Mouse (Mus musculus): ENCODE measurements around the gene Fam214a.
"Not testable (repeated sequence)": the region's sequence is repeated elsewhere in the genome, so short reads cannot be mapped to it uniquely, and the experiment has no call there.

Gene Fam214a

DNA sequence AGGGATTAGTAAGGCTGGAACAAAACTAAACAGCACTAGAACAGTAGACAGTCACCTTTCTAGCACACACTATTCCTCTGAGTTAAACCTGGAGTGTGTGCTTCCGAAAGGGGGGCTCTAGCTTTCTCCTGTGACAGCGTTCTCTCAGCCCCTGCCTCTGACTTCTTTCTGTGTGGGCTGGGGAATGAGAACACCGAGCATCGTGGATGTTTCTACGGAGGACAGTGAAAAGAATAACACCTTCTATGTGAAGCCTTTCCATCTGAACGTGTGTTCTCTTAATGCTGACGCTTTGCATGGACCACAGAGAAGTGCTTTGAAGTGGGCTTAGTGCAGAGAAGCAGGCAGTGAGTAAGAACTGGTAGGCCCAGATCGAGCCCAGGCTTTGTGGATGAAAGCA is 29.5 kb downstream of the Fam214a start:
- DNase-seq, result no peak

GRCm38 (mm10) chr9:74982722-74983121 is 30.0 kb downstream of the Fam214a start:
- not testable (repeated sequence) for DNase-seq

DNA sequence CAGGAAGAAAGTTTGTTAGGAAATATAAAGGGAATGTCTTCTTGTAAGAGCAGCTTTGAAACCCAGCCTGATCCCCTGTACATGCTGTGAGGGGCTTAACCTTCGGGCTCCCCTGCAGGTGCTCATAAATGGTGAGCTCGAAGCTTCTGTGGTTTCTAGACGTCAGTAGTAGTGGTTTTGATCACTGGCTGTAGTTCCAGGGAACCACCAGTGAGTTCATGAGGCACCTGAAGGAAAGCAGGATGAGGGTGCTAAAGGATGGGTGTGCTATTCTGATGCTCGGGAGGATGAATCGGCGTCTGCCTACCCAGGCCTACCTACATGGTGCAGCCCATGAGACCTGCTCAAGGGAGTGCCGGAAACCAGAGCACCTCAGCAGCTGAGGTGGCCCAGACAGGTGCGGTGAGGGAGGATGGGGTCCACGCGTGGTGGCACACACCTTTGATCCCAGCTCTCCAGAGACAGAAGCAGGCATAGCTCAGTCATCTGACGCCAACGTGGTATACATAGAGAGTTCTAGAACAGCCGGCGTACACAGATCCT is 32.6 kb downstream of the Fam214a start:
- no peak for DNase-seq

- no peak for DNase-seq
Observed at GRCm38 (mm10) chr9:74985770-74986169, 33.1 kb downstream of the Fam214a start.

DNA sequence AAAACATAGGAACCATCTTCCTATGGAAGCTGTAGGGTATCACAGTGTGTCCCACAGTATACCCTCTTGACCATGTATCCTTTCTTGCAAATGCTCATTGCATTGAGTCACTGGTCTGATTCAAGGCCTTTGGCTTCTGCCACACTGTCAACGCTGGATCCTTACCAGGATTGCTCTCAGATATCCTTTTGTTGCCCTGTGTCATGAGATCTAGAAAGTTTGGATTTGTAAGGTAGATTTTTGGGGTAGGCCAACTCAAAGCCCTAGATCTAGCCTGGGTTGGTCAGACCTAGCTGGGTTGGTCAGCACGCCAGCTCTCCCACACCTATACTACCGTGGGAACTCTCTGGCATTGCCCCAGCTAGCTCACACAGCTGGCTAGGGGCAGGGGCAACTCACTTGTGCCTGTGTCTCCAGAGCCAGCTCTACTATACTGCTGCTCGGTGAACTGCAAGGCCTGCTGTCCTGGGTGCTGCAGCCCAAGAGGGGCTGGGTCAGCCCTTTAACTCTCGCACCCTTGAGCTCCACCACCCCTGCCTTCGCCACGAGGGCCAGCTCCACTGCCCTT is 36.3 kb downstream of the Fam214a start:
- no peak for DNase-seq

GRCm38 (mm10) chr9:74989990-74990389 is 37.3 kb downstream of the Fam214a start:
- no peak for DNase-seq

DNA sequence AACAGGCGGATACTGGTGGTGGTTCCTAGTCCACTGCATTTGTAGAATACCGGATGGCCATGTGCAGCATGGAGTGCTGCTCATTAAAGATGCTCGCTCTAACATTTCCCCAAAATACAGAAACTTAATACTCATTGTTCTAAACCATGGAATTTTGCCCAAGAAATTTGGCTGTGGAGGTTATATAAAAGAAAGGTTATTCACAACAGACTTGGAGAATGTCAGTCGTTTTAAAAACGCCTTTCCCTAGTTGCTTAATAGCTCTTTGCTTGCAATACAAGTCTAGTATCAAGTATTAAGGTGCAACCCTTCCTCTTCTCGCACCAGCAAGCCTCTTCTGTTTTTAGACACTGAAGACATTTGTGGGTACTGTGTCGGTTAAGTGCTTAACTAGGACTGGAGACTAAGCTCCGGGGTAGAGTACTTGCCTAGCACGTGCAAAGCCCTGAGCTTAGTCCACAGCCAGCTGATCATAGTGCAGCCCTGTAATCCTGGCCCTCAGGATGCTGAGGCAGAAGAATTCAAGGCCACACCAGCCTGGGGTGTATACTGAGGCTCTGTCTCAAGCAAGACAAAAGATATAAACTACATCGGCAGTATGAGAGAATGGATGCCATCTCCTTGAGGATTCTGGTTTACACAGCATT is 42.0 kb downstream of the Fam214a start:
- DNase-seq, result no peak

GRCm38 (mm10) chr9:74996349-74996748 is 43.7 kb downstream of the Fam214a start:
- no peak for DNase-seq

DNA sequence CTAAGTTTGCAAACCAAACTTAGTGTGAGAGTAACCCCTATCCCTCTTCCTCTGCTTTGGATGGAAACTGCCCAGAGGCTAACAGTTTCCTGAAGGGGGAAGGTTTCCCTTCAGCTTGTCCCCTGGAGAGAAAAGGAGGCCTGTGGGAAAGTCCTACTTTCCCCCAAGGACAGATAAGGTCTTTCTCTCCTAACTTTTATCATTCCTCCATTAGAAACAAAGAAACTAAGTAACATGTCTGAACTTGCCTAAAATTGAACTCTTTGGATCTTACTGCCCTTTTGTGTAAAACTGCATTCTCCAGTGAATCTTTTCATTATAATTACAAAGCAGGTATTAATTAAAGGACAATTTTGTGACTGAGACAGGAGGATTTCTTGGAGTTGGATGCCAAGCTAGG is 45.3 kb downstream of the Fam214a start:
- DNase-seq, result no peak

DNA sequence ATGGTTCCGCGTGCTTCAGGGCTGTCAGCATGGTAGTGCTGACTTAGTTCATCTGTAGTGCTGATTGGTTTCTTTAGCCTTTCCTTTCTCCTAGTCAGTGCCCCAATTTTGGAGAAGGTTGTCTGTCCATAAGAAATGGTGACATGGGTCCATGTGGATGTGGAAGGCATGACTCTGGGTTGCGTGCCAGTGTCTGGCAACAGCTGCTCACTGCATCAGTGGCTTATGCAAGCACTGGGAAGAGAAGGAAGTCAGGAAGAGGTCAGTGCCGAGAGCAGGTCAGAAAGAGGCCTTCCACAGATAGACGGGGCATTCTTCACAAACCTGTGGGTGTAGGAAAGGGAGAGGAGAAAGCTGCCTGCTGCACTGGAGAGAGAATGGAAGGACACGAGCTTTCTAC is 48.3 kb downstream of the Fam214a start:
- peak; percentile 19 for DNase-seq

DNA sequence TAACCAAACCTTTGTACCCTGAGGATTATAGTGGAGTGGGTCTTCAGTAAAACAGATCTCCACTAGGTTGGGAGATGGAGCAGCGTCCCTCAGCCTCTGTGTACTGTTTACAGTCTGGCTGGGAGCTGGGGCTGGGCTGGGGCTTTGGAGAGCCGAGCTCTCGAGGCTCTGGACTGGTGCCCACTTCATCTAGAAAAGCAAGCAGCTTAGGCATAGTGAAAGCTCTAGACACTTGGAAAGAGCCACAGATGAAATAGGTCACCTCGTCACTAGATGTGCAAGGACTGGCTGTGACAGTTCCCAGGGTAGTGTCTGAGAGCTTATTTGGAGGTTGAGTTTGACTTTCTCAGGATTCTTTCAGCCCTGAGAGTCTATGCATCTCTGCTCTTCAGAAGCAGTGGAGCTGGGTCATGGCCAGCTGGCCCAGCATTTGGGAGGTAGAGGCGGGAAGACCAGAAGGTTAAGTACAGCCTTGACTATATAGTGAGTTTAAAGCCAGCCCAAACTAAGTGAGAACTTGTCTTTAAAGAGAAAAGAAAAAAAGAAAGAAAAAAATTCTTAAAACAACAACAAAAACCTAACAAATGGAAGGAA is 49.0 kb downstream of the Fam214a start:
- peak; percentile 84 for DNase-seq

DNA sequence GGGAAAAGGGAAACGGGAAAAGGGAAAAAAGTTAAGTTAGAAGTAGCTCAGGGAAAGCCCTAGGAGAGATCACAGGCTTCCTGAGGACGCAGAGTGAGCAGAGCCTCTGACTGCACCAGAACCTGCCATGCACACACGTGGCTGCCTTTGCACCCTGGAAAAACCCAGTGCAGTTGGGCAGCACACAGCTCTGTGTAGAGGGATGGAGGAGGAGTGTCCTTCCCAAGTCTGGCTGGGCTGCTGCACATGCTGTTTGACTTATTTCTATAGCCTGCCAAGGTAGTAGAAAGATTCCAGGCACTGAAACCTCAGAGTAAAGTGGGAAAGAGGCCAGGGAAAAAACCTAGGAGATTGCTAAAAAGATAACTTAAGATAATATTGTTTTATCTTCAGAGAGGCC is 49.6 kb downstream of the Fam214a start:
- DNase-seq, result no peak

GRCm38 (mm10) chr9:75004203-75004602 is 51.5 kb downstream of the Fam214a start:
- DNase-seq, result no peak

DNA sequence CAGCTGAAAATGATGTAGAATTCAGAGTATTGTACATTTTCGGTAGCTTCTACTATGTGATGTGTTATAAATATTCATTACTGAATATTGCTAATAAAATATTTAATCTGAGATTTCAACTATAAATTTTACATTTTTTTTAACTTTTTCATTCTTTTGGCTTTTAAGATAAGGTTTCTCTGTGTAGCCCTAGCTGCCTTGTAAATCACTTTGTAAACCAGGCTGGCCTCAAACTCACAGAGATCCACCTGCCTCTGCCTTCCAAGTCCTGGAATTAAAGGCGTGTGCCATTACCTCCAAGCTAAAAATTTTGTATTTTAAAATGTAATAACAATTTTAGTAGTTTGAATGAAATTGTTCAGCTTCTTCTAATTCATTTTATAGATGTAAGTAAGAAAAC is 63.9 kb downstream of the Fam214a start:
- DNase-seq, result no peak

DNA sequence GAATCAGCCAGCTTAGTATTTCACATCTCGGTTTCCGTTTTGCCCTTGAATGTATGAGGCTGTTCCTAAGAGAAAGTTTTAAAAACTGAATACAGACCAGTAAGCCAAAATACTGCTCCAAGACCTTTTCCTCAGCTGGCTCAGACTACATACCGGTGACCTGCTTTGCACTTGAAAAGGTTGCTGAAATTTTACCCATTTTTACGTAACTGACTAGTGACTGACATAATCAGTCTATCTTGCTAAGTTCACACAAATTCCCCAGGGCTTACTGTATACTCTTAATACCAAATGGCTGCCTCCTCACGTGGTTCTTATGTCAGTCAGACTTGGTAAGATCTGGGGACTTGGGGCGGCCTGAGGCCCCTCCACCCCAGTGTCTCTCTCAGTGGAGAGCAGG is 66.5 kb downstream of the Fam214a start:
- no peak for DNase-seq

GRCm38 (mm10) chr9:75019592-75019991 is 66.9 kb downstream of the Fam214a start:
- no peak for DNase-seq

DNA sequence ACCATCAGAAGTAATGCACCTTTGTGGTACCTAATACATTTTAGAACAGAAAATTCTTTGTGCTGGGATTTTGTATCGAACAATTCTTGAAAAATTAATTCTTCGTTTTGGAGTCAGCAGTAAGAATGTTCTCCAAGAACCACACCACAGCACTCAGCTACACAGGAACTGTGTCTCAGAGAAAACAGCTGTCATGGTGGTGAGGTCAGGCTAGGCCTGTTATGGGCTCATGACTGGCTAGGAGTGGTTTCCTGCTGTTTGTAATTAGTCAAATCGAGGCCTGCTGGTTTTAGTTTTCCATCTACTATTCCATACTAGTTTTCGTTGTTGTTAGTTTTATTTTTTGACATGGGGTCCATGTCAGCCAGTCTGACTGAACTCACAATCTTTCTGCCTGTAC is 67.9 kb downstream of the Fam214a start:
- DNase-seq, result no peak

GRCm38 (mm10) chr9:75022546-75022945 is 69.9 kb downstream of the Fam214a start:
- DNase-seq, result no peak

- DNase-seq, result no peak
Observed at GRCm38 (mm10) chr9:75023150-75023894, 70.6 kb downstream of the Fam214a start.

GRCm38 (mm10) chr9:75024089-75024488 is 71.4 kb downstream of the Fam214a start:
- DNase-seq, result no peak

DNA sequence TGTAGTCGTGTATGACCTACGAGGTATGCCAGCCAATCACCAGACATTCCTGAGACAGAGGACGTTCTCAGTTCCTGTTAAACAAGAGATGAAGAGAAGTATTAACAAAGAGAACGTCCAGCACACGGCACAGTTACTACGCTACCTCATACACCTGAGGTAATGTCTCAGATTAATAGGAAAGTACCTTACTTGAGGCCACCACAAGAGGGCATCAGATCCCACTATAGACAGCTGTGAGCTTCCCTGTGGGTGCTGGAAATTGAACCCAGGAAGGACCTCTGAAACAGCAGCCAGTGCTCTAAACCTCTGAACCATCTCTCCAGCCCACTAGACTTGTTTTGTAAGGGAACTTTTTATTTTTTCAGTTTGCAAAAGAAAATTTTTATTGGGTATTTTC is 73.0 kb downstream of the Fam214a start:
- peak; percentile 14 for DNase-seq

DNA sequence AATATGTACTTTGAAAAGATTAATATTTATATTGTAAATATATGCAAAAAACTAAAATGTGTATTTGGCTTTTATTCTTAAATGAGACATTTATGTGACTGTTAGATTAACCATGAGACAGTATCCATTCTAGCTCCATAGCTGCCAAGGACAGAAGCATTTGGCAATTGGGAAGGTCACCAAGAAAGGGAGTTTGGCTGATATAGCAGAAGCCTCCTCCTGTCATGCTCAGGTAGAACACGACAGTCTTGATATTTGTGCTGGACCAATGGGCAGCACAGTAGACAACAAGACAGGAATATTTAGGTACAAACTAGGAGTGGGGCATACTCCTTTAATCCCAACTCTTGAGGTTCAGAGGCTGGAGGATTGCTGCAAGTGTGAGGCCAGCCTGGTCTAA is 79.7 kb downstream of the Fam214a start:
- DNase-seq, result no peak

DNA sequence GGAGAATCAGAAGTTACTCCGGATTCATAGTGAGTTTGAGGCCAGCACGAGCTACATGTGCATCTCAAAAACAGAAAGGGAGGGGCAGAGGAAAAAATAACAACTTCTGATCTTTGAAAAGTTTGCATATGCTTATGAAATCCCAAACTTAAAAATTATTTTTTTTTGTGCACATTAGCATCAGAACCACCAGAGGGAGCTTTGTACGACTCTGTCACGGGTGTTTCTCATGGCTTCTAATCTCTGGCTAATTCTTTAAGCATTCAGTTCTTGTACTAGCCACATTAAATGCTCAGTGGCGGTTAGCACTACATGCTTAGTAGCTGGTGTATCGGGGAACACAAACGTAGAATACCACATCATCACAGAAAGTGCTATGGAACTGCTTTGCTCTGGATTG is 80.5 kb downstream of the Fam214a start:
- DNase-seq, result no peak

DNA sequence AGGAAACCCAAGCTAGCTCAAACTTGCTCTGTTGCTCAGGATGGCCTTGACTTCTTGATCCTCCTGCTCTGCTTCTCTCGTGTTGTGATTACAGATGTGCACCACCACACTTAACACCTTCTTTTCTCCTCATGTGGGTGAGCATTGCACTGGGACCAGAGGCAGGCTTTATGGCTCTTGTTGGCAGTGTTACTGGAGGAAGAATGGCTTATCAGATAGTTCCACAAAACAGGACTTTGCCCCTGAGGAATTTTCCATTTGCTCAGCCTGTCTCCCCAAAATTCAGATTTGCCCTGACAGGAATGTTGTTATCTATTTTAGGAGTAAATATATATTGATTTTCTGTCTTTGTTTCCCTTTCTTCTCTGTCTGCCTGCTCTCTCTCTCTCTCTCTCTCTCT is 82.0 kb downstream of the Fam214a start:
- no peak for DNase-seq
